Mouse (Mus musculus) CD8-positive naive resting alpha-beta T cell, adult 2 months (primary cell): ENCODE measurements around the gene Spaca6.
"Not testable (repeated sequence)": the region's sequence is repeated elsewhere in the genome, so short reads cannot be mapped to it uniquely, and the experiment has no call there.

Experiments
- DNase-seq, 2 experiments: peaks; one replicate each; pipeline ENCODE4 v3.0.0; 2022; ENCODE audit warnings: low read depth in 2 of 2, low spot score in 2 of 2

Gene Spaca6

GRCm38 (mm10) chr17:17843534-17844261 is 16.7 kb downstream of the Spaca6 start:
- no peak for DNase-seq

DNA sequence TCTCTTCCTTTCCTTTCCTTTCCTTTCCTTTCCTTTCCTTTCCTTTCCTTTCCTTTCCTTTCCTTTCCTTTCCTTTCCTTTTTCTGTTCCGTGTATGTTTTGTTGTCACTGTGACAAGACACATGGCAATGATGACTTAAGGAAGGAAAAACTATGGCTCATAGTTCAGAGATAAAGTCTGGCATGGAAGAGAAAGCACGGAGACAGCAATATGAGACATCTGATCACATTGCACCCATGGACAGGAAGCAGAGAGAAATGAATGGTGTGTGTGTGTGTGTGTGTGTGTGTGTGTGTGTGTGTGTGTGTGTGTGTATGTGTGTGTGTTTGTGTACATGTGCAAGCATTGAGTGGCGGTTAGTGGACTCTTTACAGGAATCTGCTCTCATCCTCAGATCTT is 17.6 kb downstream of the Spaca6 start:
- not testable (repeated sequence) for DNase-seq

- DNase-seq = no peak
Measured at GRCm38 (mm10) chr17:17845187-17846027, 18.4 kb downstream of the Spaca6 start.

DNA sequence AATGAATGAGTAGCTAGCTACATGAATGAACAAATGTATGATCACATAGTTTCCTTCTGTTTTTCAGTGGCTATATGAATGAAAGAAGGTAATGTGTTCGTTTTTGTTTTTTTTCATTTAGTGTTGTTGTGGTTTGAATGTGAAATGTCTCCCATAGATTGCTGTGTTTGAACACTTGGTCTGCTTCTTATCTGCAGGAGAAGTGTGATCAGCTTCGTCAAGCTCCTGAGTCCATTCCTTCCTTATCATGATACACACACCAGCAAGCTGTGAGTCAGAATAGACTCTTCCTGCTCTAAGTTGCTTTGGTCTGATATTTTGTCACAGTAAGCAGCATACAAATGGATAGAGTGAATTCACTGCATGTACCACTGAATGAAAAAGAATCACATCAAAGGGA is 22.0 kb downstream of the Spaca6 start:
- DNase-seq = no peak

DNA sequence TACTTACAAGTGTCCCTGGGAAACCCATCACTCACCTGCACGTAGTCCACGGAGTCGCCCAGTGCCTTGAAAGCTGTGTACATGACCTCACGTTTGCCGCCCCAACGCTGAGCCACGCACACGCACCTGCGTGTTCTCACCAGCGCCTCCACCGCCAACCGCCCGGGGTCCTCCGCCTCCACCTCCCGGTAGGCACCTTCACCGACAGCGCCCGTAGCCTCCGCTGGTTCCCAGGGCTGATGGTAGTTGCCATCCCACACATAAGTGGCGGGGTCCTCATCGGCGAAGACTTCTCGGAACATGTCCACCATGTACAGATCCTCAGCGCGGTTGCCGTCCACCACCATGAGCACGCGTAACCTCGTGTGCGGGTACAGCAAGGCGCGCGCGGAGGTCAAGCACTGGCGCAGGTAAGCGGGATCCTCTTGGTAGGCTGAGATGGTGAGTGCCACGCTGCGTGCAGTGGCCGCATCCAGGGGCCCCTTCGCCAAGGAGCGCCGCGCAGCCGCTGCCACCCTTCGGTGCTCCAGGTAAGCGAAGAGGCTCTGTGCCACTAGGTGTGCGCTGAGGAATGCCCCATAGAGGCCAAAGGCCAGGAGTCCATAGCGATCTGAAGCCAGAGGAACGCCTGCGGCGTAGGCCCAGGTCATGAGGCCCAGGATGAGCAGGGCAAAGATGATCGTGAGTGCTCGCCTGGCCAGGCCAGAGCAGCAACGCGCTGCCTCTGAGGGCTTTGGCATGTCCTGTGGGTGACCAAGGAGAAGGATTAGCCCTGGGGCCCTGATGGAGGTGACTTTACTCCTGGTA is 23.2 kb downstream of the Spaca6 start:
- DNase-seq = no peak

GRCm38 (mm10) chr17:17855064-17855838 is 28.3 kb downstream of the Spaca6 start, which contains the start of gene Has1:
Gene Has1 (minus strand): TSS chr17:17855205.
- DNase-seq = no peak

DNA sequence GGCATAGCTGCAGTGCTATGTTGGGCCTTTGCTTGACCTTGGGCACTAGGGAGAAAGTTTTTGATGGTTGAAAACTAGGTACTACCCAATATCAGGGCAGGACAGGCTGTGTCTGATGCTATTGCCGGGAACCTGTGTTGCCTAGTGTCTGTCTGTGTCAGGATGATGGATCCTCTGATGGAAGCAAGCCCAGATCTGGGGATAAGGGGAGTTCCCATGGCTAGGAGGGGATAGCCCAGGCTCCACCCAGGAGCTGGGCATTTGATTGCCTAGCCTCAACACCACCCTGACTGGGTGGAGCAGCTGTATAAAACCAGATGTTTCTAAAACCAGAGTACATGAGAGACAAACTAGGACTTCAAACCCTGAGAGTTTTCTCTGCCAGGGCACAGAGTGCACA is 29.7 kb downstream of the Spaca6 start:
- DNase-seq = no peak

DNA sequence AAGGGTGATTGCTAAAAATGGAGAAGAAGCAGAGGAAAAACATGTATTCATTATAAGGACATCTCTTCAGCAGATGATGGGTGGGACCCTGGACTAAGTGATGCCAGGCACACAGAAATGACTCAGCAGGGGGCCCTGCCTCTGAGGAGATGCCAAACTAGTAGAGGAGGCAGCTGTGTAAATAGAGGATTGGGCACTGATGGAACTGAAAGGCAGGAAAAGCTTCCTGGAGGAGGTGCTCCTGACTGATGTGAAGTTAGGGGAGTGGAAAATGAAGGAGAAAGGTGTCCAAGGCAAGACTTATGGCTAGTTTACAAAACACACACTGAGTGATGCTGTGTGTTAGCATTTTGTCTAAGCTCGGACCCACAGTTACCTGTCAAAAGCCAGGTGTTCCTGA is 30.5 kb downstream of the Spaca6 start:
- no peak for DNase-seq

DNA sequence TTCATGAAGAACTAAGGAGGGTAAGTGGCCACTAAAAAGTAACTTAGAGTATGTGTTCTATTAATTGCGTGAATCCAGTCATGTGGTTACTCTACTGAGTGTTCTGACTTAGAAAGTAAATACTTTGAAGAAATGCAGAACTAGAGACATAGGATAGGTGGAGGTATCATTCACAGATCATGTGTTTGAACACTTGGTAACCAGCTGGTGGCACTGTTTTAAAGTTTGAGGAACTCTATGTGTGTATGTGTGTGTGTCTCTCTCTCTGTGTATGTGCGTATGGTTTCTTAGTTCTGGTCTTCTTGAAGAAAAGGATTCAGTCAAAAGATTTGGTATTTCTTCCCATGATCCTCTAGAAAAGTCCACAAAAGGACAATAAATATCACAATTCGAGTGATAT is 33.2 kb downstream of the Spaca6 start:
- no peak for DNase-seq

GRCm38 (mm10) chr17:17862360-17862759 is 35.4 kb downstream of the Spaca6 start:
- DNase-seq = no peak

DNA sequence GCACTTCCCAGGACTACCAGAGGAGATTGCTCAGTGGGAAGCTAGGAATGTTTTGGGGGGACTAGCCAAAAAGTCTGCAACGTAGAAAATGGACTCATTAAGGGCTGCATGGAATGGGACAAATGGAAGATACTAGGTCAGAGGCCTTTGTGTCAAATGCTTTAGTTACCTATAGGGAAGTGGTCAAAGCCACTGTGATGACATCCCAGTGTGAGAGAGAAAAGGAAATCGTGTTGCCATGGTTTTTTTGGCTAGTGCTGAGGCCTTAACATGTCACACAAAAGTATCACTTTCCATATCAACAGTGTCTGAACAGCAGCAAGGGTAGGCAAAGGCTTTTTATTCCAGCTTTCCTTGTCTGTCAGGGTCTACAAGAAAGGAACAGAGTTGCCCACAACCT is 38.2 kb downstream of the Spaca6 start:
- no peak for DNase-seq

DNA sequence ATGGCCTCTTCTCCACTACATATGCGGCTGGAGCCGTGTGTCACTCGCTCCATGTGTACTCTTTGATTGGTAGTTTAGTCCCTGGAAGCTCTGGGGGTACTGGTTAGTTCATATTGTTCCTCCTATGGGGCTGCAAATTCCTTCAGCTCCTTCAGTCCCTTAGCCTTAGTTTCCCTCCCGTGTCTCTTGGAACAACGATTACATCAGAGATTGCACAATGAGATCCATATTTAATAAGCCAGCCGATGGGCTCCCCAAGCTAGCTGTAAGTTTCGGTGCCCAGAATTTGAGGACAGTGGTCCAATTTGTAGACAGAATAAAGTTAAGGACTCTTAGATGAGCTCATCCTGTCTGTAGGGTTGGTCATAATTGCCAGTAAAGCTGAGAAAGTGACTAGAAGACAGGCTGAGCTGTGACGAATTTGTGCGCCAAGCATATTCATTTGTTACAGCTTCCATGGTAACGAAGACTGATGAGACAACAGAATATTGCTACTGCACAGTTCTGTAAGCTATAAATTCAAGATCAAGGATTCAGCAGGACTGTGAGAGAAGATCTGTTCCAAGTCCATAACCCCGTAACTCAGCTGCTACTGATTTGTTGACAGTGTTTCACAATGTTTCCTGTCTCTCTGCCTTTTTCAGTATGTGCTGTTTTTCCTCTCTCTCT is 40.0 kb downstream of the Spaca6 start:
- no peak for DNase-seq

DNA sequence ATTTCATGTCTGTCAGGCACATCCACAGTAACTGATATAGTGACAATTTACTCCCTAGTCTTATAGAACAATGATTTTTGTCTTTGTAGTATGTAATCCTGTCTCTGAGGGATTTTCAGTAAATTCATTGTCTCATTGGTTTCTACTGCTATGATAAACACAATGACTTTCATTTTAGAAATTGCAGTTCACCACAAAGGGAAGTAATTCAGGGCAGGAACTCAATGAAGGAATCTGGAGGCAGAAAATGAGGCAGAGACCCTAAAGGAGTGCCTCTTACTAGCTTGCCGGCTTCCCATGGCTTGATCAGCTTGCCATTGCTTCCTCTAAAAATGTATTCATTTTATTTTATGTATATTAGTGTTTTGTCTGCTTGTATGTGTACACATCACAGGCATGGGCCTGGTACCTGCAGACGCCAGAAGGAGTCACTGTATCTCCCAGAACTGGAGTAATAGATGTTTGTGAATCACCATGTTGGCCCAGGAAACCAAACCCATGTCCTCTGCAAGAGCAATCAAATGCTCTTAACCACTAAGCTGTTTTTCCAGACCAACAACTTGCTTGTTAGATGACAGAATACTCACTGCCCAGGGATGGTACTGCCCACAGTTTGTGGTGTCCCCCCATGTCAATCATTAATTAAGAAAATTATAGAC is 44.1 kb downstream of the Spaca6 start:
- DNase-seq = no peak

- DNase-seq = no peak
Measured at GRCm38 (mm10) chr17:17871697-17872096, 44.7 kb downstream of the Spaca6 start.

- DNase-seq = no peak
Measured at GRCm38 (mm10) chr17:17879347-17879746, 52.4 kb downstream of the Spaca6 start.

DNA sequence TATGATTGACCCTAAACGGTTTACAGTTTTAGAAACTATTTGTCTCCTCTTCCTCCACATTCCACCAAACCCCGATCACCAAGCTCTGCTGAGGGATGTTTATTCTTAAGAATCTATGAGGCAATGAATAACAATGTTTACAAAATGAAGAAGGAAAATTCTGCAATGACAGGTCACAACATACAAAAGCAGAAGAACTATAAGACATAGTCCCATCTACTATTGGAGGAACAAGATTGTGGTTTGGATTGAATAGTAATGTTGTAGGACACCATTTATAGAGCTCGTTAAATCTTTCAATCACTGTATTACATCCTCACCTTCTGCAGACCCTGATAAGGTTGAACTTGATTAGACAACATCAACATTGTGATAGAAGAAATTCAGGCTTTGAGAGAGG is 55.7 kb downstream of the Spaca6 start:
- DNase-seq = no peak

GRCm38 (mm10) chr17:17883840-17884239 is 56.9 kb downstream of the Spaca6 start, which contains the start of gene Fpr1:
Gene Fpr1 (minus strand): TSS chr17:17883940.
- DNase-seq = no peak

DNA sequence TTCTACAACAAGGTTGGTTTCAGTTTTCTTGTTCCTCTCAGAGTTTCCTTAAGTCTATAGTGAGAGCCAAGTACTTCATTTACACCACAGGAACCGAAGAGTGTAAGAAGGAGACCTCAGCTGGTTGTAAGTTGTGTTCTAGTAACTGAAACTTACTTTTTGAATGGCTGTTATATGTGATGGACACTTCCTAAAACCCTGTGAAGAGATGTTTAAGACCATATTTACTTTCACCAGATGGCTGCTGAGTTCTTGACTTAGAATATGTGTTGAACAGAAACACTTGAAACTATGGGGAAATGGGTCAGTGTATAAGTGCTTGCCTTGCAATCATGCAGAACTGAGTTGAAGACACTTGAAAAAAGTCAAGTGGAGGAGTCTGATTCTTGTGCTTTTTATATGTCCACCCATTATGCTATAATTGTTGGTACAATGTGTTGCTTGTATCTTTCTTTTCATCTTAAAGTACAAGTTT is 60.9 kb downstream of the Spaca6 start, which contains the start of the genes Fpr2 and Fpr3:
TSS of gene Fpr2 (plus strand) at position 51 of the 475 bp plus-strand sequence.
TSS of gene Fpr3 (plus strand) at position 79 of the 475 bp plus-strand sequence.
- no peak for DNase-seq

- no peak for DNase-seq
Measured at GRCm38 (mm10) chr17:17889732-17890425, 62.9 kb downstream of the Spaca6 start.
